Mouse (Mus musculus) stomach, postnatal 0 days (tissue): Measurements from ENCODE around the gene Arhgef38.

ENCODE experiments used
- CTCF ChIP-seq: IDR thresholded peaks from 2 replicates; pipeline ENCODE4 v1.5.1; 2016; ENCODE audit warnings: antibody characterized with exemption, low read depth, mild to moderate bottlenecking, moderate library complexity
- EP300 ChIP-seq: optimal IDR thresholded peaks from 2 replicates; pipeline ENCODE3; 2016; ENCODE audit warnings: antibody characterized with exemption

DNA sequence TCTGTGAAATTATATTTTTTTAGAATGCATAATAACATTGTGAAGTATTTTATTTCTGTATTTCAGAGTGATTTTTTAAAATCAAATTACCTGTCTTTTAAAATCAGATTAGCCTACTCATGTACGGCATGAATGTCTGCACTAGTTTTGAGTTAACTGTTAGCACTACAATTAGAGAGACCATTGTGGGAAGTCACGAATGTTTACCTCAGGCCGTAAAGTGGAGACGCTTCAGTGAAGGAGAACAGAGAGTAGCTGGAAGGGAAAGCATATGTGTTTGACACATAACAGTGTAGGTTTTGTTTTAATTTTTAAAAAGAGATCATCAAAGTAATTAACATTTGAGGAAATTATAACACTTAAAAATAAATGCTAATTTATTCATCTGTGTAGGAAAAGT, 21.1 kb upstream of the Arhgef38 start:
- TF ChIP-seq CTCF = no peak
- TF ChIP-seq EP300 = no peak
